Mouse (Mus musculus): ENCODE data around the gene 4921530L21Rik.
A peak's percentile ranks its signal among the peaks of the same experiment; 100 is the strongest.

Gene 4921530L21Rik

GRCm38 (mm10) chr14:95880954-95881353 lies at the start of gene 4921530L21Rik:
Gene 4921530L21Rik (plus strand): TSS chr14:95881254.
- no peak for DNase-seq

DNA sequence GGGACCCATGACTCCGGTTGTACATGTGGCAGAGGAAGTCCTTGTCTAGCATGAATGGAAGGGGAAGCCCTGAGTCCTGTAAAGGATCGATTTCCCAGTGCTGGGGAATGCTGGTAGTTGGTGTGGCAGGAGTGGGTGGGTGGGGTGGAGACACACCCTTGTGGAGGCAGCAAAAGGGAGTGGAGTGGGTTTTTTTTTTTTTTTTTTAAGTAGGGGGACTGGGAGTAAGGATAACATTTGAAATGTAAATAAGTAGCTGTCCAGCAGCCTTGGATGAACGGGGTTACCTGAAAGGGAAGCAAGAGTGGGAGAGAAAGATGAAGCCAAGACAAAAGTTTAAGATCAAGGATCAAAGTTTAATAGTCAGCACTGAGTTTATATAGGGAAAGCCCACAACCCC lies 47.2 kb upstream of the 4921530L21Rik start:
- DNase-seq = no peak

GRCm38 (mm10) chr14:95862981-95863380 lies 18.1 kb upstream of the 4921530L21Rik start:
- DNase-seq = no peak

- DNase-seq = peak; percentile 40 to 53
Observed at GRCm38 (mm10) chr14:95865676-95866416, 15.2 kb upstream of the 4921530L21Rik start.

DNA sequence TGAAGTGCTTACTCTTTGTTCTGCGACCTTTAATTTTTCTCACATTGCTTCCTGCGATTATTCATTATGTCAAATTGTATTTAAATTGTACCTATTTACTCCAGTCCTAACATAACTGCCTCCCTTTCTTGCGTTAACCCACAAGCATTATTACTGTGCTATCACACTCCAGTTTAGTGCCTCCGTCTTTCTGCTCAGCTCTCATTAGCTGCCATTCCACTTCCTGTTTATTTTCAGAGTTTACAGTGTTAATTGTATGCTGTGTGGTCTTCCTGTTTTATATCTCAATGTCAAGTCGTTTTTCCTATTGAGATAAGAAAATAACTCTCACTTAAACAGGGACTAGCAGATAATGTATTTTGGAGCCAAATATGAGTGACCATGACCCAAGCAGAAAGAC lies 9.0 kb upstream of the 4921530L21Rik start:
- no peak for DNase-seq

- no peak for DNase-seq
Observed at GRCm38 (mm10) chr14:95876785-95877510, 4.1 kb upstream of the 4921530L21Rik start.

DNA sequence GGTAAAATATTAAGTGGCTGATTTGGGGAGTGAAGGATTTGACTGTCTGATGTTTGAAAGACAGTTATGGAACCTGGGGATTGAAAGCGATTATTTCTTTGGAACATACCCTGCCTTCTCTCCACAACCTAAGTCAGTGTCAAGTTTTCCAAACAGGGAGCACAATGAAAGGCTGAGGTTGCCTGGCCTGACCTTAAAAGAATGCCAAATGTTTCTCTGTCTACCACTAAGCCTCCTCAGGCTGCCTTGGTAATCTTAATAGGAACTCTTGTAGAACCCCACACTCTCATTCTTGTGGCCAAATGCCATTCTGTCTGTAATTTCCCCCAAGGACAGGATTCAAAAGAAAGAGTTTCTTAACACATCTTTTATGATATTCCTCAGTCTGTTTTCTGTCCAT lies 3.5 kb upstream of the 4921530L21Rik start:
- no peak for DNase-seq

GRCm38 (mm10) chr14:95899458-95899857 lies 18.4 kb downstream of the 4921530L21Rik start:
- DNase-seq = no peak

DNA sequence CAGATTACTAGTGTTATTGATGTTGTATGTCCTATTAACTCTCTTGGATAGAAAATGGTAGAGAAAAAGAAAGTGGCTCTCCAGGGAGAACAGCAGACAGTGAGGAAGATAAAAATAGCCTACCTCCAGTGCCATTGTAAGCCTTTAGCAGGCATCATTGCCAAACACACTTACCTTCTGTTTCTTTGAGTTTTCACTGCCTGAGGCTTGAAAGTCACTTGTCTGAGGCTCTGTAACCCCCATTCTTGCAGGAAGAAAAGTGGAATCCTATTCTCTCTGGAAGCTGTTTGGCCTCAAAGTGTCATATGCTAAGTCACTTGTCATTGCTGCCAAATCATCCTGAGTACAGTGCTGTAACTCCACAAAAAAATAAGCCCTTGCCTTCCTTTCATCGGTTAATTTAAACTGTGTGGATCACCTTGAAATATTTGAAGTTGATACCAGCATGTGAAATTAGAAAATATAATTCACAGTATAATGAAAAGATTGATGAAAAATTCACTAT lies 23.6 kb downstream of the 4921530L21Rik start:
- DNase-seq = no peak

GRCm38 (mm10) chr14:95913293-95913692 lies 32.2 kb downstream of the 4921530L21Rik start:
- peak; percentile 42 to 64 for DNase-seq

- no peak for DNase-seq
Observed at GRCm38 (mm10) chr14:95926742-95927141, 45.7 kb downstream of the 4921530L21Rik start.

GRCm38 (mm10) chr14:95927810-95928785 lies 47.0 kb downstream of the 4921530L21Rik start:
- no peak for DNase-seq
